Mouse (Mus musculus) cerebral cortex, adult 2 months (tissue): ENCODE measurements around the gene Platr17.

Source experiments
- WGBS: fragments of 180-500 bp; shearing (Covaris S2); methylation state at CpG from one replicate; pipeline ENCODE4 v1.1.7; 2018; 5-methylcytosine and 5-hydroxymethylcytosine counted together

Gene Platr17

GRCm38 (mm10) chr17:33903911-33904651, 854 bp upstream of the Platr17 start:
- WGBS: 71% methylated on average over 6 of the region's 6 CpGs

DNA sequence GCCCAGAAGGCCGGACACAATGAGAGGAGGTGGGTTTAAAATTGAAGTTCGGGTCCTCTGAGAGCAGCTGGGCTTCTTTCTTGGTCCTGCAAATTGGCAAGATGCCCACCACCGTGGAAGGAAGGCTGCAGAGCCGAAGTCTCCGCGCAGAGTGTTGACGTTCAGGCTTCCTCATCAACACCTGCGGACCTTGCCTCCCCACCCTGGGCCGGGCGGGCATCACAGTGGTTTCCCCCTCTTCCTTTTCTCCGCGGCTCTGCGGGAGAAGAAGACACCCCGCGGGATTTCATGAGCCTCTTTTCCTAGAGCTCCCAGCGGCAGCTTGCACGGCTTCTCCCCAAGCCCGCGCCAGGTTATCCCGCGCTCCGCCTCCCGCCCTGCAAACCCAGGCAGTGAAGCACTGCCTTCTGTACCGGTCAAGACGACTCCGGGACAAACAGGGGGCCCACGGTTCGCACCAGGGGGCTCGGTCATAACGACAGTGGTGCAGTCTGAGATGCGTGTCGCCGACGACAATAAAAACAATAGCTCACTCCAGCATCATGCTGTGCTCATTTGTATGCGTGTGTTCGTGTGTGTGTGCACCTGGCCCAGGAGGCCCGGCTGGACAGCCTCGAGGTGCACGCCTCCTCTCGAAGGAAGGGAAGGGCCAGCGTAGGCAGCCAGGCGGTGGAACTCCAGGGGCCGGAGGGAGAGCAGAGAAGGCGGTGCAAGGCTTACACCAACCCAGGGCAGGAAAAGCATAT, 3.6 kb downstream of the Platr17 start:
- WGBS: under 1% methylated on average over 44 of the region's 44 CpGs

DNA sequence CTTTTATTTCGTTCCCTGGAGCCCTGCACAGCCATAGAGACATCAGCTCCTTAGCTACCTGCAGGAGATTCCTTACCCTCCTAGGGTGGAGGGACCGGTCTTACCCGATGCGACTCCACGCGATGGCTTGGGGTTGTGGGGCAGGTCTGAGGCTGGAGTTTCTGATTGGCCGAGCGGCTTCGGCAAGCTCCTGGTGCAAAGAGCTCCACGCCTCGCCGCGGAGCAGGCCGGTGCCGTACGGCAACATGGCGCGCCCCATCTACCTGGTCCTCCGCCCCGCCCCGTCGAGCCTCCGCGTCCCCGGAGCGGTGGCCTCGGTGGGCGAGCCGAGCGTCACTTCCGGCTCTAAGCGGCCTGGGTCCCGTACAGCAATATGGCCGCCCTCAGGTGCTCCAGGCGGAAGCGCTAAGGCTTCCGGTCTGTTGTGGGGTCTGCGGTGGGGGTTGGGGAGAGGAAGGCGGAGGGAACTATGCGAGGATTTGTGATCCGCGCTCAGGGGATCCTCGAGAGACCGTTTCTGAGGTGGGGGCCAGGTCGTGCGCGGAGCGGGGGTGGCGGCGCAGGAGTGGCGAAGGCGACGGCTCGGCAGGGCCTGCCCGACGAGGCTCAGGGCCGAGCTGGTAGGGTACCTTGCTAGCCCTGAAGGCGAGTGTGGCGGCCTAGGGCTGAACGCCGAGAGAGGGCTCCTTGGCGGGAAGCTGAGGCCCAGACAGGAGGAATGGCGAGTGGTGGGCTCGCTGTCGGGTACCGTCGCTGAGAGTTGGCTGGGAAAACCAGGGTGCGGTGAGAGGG, 4.3 kb downstream of the Platr17 start, which contains the start of gene Daxx:
TSS of gene Daxx (plus strand) at position 338 of the 792 bp plus-strand sequence.
- under 1% methylated on average over 68 of the region's 68 CpGs for WGBS

GRCm38 (mm10) chr17:33909869-33910250, 4.9 kb downstream of the Platr17 start:
- under 1% methylated on average over 14 of the region's 14 CpGs for WGBS

DNA sequence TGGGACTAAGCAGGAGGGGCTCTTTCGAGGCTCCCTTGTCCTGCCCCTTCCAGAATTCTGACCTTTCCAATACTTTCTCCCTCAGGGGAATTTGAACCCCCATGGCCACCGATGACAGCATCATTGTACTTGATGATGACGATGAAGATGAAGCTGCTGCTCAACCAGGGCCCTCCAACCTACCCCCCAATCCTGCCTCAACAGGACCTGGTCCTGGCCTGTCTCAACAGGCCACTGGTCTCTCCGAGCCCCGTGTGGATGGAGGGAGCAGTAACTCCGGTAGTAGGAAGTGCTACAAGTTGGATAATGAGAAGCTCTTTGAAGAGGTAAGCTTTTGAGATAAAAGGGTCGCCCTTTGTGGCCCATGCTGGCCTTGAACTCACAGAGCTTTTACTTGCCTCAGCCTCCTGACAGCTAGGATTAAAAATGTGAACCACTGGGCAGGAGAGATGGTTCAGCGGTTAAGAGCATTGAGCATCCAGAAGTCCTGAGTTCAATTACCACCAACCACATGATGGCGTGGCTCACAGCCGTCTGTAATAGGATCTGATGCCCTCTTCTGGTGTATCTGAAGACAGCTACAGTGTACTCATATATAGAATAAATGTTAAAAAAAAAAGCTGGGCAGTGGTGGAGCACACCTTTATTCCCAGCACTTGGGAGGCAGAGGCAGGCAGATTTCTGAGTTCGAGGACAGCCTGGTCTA, 5.6 kb downstream of the Platr17 start:
- WGBS: 47% methylated on average over 11 of the region's 11 CpGs

DNA sequence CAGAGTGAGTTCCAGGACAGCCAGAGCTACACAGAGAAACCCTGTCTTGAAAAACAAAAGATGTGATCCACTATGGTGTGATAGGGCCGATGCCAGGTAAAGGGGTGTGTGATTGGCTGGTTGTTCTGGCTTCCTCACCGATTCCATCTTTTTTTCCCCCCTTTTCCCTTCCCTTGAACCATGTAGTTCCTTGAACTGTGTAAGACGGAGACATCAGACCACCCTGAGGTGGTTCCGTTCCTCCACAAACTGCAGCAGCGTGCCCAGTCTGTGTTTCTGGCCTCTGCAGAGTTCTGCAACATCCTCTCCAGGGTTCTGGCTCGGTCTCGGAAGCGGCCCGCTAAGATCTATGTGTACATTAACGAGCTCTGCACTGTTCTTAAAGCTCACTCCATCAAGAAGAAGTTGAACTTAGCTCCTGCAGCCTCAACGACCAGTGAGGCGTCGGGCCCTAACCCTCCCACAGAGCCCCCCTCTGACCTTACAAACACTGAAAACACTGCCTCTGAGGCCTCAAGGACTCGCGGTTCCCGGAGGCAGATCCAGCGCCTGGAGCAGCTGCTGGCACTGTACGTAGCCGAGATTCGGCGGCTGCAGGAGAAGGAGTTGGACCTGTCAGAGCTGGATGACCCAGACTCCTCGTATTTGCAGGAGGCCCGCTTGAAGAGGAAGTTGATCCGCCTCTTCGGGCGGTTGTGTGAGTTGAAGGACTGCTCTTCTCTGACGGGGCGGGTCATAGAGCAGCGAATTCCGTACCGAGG, 6.3 kb downstream of the Platr17 start:
- WGBS: 88% methylated on average over 31 of the region's 31 CpGs

DNA sequence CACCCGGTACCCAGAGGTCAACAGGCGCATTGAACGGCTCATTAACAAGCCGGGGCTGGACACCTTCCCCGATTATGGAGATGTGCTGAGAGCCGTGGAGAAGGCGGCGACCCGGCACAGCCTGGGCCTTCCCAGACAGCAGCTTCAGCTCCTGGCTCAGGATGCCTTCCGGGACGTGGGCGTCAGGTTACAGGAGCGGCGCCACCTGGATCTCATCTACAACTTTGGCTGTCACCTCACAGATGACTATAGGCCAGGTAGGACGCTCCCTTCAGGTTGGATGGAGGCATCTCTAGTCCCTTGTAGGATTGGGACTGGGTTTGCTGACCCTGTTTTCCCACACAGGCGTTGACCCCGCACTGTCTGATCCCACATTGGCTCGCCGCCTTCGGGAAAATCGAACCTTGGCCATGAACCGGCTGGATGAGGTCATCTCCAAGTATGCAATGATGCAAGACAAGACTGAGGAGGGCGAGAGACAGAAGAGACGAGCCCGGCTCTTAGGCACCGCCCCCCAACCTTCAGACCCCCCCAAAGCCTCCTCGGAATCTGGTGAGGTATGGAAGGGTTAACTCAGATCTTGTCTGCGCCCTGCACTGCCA, 7.0 kb downstream of the Platr17 start:
- WGBS: 89% methylated on average over 28 of the region's 28 CpGs

GRCm38 (mm10) chr17:33913264-33913663, 8.3 kb downstream of the Platr17 start:
- 89% methylated on average over 10 of the region's 10 CpGs for WGBS

DNA sequence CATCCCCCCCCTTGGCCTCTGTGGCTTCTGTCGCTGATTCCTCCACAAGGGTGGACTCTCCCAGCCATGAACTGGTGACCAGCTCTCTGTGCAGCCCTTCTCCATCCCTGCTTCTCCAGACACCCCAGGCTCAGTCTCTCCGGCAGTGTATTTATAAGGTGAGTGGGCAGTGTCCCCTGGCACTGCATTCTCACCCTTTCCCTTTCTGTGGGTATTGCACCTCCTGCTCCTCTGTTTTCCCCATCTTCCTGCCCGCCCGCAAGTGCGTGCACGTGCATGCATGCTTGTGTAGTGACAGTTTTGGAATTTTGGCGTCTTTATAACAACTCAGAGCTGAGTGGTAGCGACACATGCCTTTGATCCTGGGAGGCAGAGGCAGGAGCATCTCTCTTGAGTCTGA, 9.0 kb downstream of the Platr17 start:
- WGBS: 82% methylated on average over 8 of the region's 8 CpGs

- WGBS: 58% methylated on average over 13 of the region's 13 CpGs
These were observed 10.0 kb downstream of the Platr17 start for GRCm38 (mm10) chr17:33914969-33915391.

DNA sequence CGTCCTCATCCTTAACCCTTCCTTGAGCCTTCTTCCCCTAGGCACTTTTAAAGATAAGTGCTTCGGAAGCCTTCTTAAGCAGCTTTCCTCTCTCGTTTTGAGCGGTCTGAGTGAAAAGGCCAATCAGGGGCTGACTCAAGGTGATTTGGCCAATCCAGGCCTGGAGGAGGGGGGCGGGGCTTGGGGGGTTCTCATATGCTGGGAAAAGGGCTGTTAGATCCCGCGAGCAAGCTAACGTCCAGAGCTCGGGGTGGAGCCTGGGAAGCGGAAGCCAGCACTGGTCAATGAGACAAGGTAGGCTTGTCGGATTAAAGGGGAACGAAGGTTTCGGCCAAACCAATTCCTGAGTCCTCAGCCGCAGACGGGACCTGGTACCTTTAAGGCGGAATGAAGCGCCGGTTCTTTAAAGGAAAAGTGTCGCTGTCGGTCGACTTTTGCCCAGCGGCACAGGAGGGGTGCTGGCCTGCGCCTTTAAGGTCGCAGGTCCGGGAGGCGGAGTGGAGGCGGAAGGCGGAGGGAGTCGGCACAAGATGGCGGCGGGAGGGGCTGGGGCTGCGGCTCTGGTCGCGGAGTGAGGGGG, 10.8 kb downstream of the Platr17 start, which contains the start of the genes Tapbp and Zbtb22:
TSS of gene Tapbp (plus strand) at position 229 of the 580 bp plus-strand sequence.
TSS of gene Zbtb22 (plus strand) at position 234 of the 580 bp plus-strand sequence.
- 1% methylated on average over 34 of the region's 34 CpGs for WGBS

- WGBS: under 1% methylated on average over 19 of the region's 20 CpGs
These were observed 11.4 kb downstream of the Platr17 start for GRCm38 (mm10) chr17:33916294-33916693.

GRCm38 (mm10) chr17:33916847-33917655, 12.1 kb downstream of the Platr17 start:
- 71% methylated on average over 31 of the region's 31 CpGs for WGBS

- whole genome bisulfite sequencing: 82% methylated on average over 18 of the region's 18 CpGs
These were observed 12.8 kb downstream of the Platr17 start for GRCm38 (mm10) chr17:33917656-33918292.

DNA sequence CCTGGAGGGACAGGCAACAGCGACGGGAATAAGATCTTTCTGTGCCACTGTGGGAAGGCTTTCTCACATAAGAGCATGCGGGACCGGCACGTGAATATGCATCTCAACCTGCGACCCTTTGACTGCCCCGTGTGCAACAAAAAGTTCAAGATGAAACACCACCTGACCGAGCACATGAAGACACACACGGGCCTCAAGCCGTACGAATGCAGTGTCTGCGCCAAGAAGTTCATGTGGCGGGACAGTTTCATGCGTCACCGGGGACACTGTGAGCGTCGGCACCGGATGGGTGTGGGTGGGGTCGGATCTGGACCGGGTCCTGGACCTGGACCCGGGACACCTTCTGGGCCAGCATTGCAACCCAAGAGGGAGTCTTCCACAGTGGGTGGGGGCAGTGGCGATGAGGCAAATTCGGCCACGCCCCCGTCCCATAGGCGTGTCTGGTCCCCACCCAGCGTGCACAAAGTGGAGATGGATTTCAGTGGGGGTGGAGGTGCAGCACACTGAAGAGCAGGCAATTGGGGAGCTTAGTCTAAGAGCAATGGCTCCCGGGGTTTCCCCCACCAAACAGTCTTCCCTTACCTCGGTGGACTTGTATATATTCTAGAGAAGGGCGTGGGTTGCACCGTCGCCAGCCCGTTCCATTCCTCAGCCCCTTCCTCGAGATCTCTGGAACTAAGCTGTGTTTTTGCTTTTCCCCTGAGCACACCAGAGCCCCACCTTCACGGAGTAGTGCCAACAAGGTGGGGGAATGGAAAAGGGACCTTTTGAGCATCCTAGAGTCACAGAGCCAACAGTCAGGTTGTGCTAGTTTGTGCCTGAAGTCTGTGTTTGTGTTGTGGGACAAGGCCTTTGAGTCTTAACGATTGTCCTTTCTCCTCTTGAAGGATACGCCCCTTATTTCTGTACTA, 13.6 kb downstream of the Platr17 start:
- 65% methylated on average over 37 of the region's 37 CpGs for WGBS

- WGBS: under 1% methylated on average over 52 of the region's 52 CpGs
These were observed 14.7 kb downstream of the Platr17 start for GRCm38 (mm10) chr17:33919351-33920281.
